Mouse (Mus musculus) megakaryocyte, embryonic 14.5 days (primary cell): Measurements from ENCODE around the gene Enox1.

ENCODE experiments used
- FLI1 ChIP-seq: IDR thresholded peaks from 2 replicates; pipeline ENCODE4 v1.6.1; 2012; ENCODE audit warnings: low read length, inconsistent platforms, mixed read lengths
- GATA1 ChIP-seq: IDR thresholded peaks from 3 replicates; pipeline ENCODE4 v1.6.1; 2012; ENCODE audit warnings: mixed read lengths, low read length, inconsistent platforms, borderline replicate concordance

DNA sequence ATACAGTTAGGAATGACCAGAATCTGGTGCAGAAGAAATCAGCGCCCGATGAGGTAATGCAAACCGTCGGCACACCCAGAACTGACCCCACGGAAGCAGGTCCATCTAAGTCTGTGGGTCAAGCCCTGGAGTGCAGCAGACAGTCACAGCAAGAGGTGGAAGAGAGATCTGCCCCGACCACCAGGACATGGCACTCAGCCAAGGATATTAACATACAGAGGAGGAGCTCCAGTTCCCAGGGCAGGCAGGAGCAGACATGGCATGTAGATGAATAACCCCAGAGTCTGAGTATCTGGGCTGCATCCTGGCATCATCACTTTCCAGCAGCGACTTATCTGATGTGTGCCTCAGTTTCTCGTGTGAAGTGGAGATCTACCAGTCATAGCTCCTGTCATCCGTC lies 523.3 kb downstream of the Enox1 start:
- no peak for TF ChIP-seq GATA1
- no peak for TF ChIP-seq FLI1
